Mouse (Mus musculus): ENCODE results near the gene Phgr1.

Gene Phgr1

GRCm38 (mm10) chr2:118779065-118779464, 6.5 kb downstream of the Phgr1 start:
- in situ Hi-C loops (cut with MboI, MseI) = no loop called here

DNA sequence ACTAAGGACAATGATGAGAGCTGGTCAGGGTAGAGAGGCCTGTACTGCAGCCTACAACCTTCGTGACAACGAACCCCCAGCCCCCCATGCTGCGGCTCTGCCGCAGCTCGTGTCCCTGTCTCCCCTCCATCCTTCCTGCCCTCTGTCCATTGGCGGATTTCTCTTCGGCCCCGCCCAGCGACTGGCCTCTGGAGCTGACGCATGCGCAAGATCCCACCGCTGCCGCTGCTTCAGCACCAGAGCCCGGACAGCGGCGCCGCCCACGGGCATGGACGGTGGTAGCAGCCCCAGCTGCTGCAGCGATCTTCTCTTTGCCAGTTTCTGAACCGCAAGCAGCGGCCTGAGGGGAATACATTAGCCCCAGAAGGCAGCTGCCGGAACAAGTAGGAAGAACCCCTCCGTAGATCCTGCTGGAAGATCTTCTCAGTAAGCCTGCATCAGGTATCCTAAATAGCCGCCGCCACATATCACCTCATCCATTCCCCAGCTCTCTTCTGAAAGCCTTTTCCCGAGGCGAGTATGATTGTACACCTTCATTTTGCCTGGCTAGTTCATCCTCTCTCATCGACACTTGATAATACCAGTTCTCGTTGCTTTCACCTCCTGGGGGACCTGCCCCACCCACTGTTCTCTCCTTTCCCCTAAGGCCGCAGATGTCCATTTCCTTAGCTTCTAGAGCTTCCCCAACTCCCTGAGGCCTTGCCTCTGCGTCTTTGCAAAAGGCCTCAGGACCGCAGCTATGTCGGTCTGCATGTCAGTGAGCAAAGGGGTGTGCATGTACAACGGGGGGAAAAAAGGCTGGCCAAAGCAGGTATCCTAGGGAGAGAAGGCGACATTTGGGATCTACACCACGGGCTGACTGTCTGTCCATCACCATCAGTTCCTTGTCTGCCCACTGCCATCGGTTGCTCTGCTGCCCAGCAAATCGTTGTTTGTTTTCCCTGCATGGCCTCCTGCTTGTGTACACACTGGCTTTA, 7.2 kb downstream of the Phgr1 start, which contains the start of gene Disp2:
Disp2 (plus strand) TSS at position 216 of the 977 bp plus-strand sequence.
- in situ Hi-C loops (cut with MboI, MseI) = no loop called here

DNA sequence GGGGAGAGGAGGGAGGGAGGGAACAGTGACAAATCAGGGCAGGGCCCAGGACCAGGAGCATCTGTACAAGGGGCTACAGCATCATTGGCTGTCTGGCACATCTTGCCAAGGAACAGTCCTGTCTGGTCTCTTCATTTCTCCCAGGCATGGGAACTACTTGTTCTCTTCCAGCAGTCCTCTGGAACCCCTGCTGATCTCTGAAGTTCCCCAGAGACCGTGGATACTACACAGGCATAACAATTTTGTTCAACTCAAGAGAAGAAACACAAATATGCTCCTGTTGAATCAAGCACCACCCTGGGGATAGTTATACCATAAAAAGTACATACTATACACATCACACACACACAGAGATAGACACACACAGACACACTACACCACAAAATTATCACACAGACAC, 8.5 kb downstream of the Phgr1 start:
- in situ Hi-C loops (cut with MboI, MseI) = no loop called here

DNA sequence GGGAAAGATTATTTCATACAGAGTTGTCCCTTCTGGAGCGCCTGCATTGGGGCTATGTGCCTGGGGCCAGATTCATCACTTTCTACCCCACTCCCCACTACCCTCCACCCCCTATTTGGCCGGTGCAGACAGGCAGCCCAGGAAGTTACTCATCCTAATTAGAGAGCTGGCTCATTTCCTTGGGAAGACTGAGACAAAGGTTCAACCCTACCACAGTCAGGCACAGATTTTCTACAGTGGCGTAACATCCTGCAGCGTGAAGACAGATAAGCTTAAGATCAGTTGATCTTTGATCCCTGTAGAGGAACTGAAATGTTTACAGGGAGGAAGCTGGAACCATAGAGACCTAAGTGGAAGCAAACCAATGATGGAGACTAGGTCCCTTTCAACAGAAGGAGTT, 9.7 kb downstream of the Phgr1 start:
- in situ Hi-C loops (cut with MboI, MseI) = no loop called here

DNA sequence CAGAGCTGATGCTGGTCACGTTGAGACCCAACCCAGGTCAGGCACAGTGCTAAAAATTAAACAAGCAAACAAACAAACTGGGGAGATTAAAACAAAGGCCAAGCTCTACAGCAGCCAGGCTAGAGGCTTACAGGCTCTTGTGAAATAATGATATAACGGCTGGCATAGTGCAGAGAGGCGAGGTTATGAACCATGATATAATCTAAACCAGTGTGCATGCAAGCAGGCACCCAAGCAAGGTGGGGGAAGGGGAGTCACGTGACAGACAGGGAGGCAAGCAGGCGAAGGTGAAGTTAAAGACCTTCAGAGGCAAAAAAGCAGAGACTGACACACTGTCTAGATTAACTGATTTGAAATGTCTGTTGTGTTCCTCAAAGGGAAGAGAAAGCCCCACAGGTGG, 10.5 kb downstream of the Phgr1 start:
- in situ Hi-C loops (cut with MboI, MseI) = no loop called here

DNA sequence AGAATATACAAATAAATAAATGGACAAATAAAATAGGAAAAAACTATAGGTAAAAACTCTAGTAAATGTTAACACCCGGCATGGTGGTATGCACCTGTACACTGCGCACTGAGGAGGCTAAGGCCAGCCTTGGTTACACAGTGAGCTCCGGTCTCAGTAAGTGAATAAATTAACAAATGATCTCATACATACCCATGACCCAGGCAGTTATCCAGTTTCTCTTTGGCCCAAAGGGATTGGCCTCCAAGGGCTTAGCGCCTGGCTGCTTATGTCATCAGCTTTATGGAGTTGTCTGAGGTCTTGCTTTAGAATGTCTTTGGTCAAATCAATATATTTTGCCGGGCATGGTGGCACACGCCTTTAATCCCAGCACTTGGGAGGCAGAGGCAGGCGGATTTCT, 11.1 kb downstream of the Phgr1 start:
- in situ Hi-C loops (cut with MboI, MseI) = no loop called here

DNA sequence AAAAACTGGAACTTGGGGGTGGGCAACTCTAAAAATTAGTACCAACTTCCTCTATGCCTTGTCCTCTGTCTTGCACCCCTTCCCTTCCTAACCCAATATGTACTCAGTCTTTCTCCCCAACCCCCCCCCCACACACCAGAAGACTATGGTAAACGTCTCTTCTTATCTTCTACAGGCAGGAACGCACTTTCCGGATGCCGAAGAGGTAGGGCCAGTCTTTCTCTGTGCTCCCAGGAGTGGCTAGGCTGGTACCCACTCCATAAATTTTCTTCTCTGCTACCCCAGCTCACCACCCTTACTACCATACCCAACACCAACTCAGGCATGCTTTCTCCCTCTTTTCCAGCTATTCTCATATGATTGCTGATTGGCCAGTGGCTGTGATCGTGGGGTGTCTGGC, 14.0 kb downstream of the Phgr1 start:
- in situ Hi-C loops (cut with MboI, MseI) = no loop called here

- in situ Hi-C loops (cut with MboI, MseI) = no loop called here
These were observed 16.9 kb downstream of the Phgr1 start for GRCm38 (mm10) chr2:118789501-118789900.

- in situ Hi-C loops (cut with MboI, MseI) = no loop called here
These were observed 17.6 kb downstream of the Phgr1 start for GRCm38 (mm10) chr2:118790221-118790550.

DNA sequence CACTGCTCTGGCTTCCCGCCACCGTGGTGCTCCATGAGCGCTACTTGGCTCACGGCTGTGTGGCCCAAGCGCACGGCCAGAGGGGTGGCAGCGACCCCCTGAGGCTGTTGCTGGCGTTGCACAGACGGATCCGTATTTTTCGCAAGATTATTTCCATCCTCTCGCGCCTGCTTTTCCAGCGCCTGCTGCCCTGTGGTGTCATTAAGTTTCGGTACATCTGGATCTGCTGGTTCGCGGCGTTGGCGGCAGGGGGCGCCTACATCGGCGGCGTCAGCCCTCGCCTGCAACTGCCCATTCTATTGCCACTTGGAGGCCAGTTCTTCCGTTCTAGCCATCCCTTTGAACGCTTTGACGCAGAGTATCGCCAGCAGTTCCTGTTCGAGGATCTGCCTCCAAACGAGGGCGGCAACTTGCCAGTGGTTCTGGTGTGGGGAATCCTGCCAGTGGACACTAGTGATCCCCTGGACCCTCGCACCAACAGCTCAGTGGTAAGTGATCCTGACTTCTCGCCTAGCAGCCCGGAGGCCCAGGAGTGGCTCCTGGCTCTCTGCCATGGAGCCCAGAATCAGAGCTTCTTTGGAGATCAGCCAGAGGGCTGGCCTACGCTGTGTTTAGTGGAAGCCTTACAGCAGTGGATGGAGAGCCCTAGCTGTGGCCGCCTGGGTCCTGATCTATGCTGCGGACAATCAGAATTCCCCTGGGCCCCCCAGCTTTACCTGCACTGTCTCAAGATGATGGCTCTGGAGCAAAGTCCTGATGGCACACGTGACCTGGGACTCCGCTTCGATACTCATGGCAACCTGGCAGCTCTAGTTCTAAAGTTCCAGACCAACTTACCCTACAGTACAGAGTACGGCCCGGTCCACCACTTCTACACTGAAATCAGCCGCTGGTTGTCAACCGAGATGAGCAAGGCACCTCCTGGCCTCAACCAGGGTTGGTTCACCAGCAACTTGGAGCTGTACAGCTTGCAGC, 18.3 kb downstream of the Phgr1 start:
- in situ Hi-C loops (cut with MboI, MseI) = no loop called here

DNA sequence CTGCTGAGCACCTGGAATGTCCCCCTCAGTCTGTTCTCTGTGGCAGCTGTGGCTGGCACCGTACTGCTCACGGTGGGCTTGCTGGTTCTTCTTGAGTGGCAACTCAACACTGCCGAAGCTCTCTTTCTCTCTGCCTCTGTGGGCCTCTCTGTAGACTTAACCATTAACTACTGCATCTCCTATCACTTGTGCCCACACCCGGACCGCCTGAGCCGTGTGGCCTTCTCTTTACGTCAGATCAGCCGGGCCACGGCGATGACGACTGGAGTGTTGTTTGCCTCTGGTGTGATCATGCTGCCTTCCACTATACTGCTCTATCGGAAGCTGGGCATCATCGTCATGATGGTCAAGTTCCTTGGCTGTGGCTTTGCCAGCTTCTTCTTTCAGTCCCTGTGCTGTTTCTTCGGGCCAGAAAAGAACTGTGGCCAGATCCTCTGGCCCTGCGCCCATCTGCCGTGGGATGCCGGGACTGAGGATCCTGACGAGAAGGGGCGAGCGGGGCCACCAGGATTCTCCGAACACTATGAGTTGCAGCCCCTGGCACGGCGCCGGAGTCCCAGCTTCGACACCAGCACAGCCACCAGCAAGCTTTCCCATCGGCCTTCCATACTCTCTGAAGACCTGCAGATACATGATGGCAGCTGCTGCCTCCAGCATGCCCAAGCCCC, 19.2 kb downstream of the Phgr1 start:
- in situ Hi-C loops (cut with MboI, MseI) = no loop called here

DNA sequence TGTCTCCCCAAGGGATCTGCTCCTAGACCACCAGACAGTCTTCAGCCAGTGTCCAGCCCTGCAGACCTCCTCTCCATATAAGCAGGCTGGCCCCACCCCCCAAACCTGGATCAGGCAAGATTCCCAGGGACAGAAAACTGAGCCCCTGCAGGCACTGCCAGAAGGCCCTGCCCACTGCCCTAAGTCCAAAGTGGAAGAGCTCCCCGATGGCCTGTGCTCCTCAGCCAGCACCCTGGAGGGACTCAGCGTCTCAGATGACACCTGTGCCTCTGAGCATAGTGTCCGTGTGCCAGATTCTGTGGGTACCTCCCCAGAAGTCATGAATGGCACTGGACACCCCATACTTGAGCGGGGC, 19.7 kb downstream of the Phgr1 start:
- in situ Hi-C loops (cut with MboI, MseI) = no loop called here

- in situ Hi-C loops (cut with MboI, MseI) = no loop called here
These were observed 21.1 kb downstream of the Phgr1 start for GRCm38 (mm10) chr2:118793636-118794035.

DNA sequence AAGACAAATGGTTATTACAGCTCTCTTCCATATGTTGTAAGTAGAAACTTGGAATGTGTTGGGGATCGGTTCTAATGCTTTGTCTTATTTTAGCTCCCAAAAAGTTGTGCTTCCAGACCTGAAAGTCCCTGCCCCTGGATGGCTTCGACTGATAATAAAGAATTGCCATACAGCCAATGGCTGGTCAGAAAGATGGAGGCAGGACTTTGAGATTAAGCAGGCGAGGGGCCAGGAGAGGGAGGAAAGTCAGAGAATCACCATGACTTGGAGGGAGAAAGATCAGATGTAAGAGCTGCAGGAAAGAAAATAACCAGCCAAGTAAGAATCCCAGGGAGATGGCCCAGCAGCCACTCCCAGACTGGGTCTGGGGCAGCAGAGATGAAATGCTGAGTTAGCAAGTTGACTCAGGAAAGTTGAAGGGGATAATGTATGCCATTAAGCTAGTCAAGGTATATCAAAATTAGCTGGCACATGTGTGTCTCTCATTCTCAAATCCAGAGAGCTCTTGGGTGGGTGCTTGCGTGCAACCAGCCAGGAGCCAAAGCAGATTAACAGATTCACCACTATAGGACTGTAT, 30.1 kb downstream of the Phgr1 start:
- in situ Hi-C loops (cut with MboI, MseI) = no loop called here

DNA sequence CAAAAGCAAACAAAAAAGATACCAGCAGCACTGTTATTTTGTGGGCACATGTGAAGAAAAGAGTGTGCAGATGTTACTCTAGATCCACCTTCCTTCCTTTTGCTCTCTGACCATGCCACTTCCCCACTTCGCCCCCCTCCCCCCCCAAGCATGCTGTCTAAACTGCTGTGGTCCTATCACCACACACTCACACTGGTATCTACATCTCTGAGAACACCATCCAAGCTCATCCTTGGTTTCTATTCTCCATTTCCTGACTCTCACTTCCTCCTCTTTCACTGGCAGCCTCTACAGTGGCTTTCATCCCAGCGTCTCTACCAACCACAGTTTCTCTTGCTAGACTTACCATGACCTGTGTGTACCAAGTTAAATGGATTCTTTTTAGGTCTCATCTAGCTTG, 31.9 kb downstream of the Phgr1 start:
- in situ Hi-C loops (cut with MboI, MseI) = no loop called here

DNA sequence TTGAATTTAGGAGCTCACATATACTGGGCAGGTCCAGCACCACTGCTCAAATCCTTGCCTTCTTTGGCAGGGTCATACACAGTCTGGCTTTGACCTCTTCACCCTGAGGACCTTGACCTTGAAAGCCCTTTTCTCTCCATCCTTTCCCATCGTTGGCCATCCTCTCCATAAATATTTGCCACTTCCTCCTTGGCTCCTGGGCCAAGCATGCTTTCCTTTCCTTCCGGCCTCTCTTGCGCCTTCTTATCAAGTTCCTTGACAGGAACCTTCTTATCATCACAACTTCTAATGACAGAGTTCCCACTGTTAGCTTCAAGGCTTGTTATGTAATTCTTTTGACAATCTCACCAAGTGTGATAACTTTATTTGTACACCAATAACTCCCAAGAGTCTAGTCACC, 32.6 kb downstream of the Phgr1 start:
- in situ Hi-C loops (cut with MboI, MseI) = no loop called here

DNA sequence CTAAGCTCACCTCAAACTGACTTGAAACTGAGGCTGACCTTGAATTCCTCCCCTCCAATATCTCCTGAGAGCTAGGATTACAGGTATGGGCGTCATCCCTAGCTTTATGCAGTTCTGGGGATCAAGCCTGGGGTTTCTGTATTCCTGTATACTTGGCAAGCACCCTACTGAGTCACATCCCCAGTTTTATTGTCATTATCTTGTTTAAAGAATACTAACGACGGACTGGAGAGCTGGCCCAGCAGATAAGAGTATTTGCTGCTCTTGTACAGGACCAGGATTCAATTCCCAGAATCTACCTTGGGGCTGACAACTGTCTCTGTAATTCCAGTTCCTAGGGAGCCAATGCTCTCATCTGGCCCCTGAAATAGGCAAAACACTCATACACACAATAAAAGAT, 33.2 kb downstream of the Phgr1 start:
- in situ Hi-C loops (cut with MboI, MseI) = no loop called here

DNA sequence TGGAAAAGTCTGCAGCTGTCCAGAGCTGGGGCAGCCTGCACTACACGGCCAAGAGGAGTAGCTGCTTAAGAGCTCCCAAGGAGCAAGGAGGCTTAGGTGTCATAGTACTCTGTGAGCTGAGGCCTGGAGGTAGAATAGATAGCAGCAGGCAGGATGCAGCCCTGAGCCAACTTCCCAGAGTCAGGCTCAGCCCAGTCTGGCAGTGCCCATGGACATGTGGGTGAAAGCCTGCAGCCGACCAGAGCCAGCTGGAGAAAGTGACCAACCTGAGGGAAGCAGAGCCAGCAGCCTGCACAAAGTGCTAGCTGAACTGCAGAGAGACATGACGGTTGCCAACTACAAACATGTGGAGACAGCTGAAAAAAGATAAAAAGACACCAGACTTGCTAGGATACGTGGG, 34.3 kb downstream of the Phgr1 start:
- in situ Hi-C loops (cut with MboI, MseI) = no loop called here

DNA sequence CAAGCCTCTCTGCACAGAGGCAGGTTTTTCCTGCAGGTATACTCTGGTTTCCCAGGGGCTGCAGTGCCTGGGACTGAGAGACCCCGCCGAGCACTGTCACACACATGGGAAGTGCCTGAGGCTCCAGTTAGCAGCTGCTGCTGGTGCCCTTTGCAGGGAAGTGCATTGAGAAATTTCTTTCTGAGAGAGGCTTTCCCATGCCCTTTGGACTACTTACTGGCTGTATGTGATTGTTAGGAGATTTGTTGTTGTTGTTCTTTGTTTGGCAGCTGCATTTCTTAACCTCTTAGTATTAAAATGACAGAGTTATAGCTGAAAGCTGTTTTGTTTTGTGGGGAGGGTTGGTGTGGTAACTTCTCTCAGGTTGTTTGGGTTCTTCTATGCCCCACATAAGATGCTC, 38.3 kb downstream of the Phgr1 start:
- in situ Hi-C loops (cut with MboI, MseI) = no loop called here

GRCm38 (mm10) chr2:118812724-118813123, 40.2 kb downstream of the Phgr1 start:
- in situ Hi-C loops (cut with MboI, MseI) = no loop called here

DNA sequence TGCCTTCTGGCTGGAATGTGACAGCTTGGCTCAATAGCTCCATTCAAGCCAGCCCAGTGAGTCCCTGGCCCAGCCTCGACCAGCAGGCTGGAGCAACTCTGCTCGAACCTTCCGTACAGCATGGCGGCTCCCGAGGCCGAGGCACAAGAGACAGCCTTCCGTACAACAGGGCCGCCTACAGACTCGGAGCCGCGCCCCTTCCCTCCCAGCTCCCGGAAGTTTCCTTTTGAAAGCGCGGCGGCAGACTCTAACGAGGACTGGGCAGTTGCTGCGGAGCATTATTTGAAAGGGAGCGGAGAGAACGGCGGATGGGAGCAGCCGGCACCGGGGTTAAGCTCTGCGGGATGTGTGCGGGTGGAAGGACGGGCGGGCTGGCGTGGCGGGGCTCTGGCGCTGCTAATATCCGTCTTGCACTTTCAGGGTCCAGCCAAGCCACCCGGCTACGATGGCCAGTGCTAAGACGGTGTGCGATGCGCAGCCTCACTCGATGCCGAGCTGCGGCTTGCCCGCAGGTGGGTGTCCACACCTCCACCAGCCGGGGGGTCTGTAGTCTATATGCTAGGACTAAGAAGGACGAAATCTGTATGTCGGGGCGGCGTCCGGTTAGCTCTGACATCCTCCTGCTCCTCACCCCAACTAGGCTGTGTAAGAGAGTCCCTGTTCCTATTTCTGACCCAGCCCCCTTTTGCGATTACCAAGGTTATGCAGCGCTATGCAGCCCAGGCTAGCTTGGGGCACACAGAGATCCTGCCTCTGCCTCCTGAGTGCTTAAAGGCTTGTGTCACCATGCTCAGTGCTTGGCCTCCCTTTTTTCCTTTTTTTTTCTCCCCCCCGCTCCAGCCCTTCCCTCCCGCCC, 41.6 kb downstream of the Phgr1 start, which contains the start of gene Knstrn:
Knstrn (plus strand) TSS at position 23 of the 856 bp plus-strand sequence.
- in situ Hi-C loops (cut with MboI, MseI) = no loop called here

Data from T-helper 1 cell (primary cell).